Mouse (Mus musculus): ENCODE results near the gene Prss1.
"Not testable (repeated sequence)": the region's sequence is repeated elsewhere in the genome, so short reads cannot be mapped to it uniquely, and the experiment has no call there.

The Prss1 gene

DNA sequence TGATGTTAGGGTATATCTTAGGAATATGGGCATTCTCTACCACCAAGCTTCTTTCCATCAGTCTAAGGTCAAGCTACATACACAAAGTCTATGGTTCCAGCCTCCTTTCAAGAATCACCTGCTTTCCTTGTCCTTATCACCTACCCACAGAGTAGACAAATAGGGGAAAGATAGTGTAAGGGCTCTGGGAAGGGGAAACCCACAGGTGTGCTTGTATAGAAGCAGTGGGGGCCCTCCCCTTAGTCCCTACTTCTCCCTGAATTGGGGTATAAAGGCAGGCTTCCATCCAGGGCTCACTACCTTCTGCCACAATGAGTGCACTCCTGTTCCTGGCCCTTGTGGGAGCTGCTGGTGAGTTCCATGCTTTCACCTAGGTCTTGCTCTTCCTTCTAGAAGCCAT is at the start of gene Prss1:
Gene Prss1, plus strand, starts transcription at position 301 of the 400 bp plus-strand sequence.
- not testable (repeated sequence) for DNase-seq

DNA sequence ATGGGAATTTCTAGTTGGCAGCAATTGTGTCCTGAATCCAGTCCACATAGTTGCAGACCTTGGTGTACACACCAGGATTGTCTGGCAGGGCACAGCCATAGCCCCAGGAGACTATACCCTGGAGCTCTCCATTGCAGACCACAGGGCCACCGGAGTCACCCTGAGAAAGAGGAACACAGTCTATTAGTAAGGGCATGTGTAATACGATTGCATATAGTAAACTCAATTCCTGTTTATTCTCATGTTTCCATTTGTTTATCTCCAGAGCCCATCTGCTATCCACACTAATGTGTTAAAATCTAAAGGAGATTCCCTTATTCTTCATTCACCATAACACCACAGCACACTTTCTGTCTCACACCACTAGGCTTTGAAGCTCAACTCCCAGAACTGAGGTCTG is 16.5 kb upstream of the Prss1 start:
- not testable (repeated sequence) for DNase-seq

DNA sequence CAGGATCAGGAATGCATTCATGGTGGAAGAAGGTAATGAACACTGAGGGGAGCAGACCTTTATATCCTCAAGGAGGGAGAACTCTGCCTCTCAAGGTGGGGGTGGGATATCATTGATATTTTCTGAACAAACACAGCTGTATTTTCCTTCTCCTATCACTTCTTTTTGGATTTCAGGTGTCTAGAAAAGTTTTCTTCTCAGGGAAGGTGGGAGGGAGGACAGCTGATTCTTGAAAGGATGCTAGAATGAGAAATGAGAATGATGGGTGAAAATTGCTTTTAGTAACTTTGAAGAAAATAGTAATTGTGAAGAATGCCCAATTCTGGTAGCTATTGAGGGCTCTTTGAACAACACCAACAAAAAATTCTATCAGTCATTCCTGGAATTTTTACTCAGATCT is 12.7 kb upstream of the Prss1 start, which contains the start of gene Gm10334:
Gene Gm10334, minus strand, starts transcription at position 101 of the 400 bp plus-strand sequence.
- DNase-seq = not testable (repeated sequence)

DNA sequence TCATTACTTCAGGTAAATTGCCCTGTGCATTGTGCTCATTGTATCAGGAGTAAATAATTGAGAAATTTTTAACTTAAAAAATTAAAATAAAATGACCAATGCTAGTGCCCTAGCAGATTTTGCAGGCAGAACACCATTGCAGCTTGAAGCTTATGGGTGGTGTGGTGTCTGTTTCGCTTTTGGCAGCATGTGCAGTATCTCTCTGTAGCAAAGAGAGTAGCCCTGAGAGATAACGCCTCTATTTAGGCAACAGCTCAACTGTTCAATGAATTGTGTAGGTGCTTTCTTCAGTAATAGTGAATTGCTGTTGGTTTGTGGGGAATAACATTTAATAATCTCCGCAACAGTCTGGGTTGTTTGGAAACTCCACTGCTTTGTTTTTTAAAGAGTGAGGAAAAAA is 40.6 kb downstream of the Prss1 start:
- DNase-seq = no peak

DNA sequence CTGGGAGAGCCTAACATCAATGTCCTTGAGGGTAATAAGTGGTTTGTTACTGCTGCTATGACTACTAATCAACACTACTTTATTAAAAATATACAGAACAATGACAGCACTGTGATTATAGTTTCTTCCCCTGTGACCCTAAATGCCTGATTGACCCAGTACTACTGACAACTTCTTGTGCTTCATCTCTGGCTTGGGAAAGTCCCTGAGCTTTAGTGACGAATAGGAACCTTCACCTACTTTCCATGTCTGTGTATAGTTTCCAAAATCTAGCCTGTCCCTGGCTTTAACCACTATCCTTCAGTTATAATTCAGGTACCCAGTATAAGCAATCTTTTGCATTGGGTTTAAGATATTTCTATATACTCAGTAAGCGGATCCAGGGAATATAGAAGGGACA is 46.2 kb downstream of the Prss1 start:
- DNase-seq = no peak

DNA sequence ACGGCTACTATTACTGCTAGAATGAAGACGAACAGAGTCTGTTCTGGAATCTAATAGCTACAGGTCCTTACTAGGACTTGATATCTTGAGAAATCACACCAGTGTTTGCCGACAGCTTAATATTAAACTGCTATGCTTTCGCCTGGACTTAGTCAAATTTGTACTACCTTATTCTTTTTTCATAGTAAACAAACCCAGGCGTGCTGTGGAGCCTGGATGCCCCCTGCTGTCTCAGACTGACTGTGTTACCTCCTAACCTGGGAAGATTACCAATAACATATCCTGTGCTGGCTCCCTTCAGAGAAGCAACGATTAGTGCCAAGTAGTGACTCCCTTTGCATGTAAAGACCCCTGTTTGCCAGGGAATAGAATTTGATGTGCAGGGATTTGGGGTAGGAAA is 46.6 kb downstream of the Prss1 start:
- DNase-seq = no peak
